Mouse (Mus musculus) myocyte (in vitro differentiated cells): Measurements from ENCODE around the gene Sdc3.

Experiments
- E2F4 ChIP-seq: IDR thresholded peaks from one replicate; pipeline ENCODE4 v1.6.1; 2011; ENCODE audit warnings: mild to moderate bottlenecking, control low read depth, moderate library complexity; ENCODE audit not compliant: insufficient read depth
- MAX ChIP-seq: IDR thresholded peaks from one replicate; pipeline ENCODE4 v1.6.1; 2011; ENCODE audit warnings: low read depth, mild to moderate bottlenecking, control low read depth
- MYOD1 ChIP-seq, 3 experiments: IDR thresholded peaks; one replicate each; pipeline ENCODE4 v1.6.1; 2011; ENCODE audit warnings: control low read depth in 2 of 3, low read depth in 2 of 3, mild to moderate bottlenecking in 2 of 3, moderate library complexity in 1 of 3; ENCODE audit not compliant: insufficient read length in 2 of 3, control insufficient read depth in 1 of 3
- POLR2AphosphoS2 ChIP-seq: IDR thresholded peaks from one replicate; pipeline ENCODE4 v1.6.1; 2011; ENCODE audit warnings: low read depth, control low read depth; ENCODE audit not compliant: insufficient read length
- SRF ChIP-seq: IDR thresholded peaks from one replicate; pipeline ENCODE4 v1.6.1; 2011; ENCODE audit warnings: low read depth; ENCODE audit not compliant: control insufficient read depth, insufficient read length
- TCF3 ChIP-seq: IDR thresholded peaks from one replicate; pipeline ENCODE4 v1.6.1; 2011; ENCODE audit warnings: low read depth, control low read depth; ENCODE audit not compliant: insufficient read length
- USF1 ChIP-seq: IDR thresholded peaks from one replicate; pipeline ENCODE4 v1.6.1; 2011; ENCODE audit warnings: low read depth, mild to moderate bottlenecking, control low read depth, moderate library complexity

- TF ChIP-seq MYOD1 (IDR thresholded peaks at IDR 0.05; ENCODE audit: control insufficient read depth in 1 of 3, insufficient read length in 2 of 3, low read depth in 2 of 3) (no peak), E2F4 (no peak), MAX (no peak), USF1 (no peak), POLR2AphosphoS2 (no peak), SRF (no peak), TCF3 (no peak)
These were observed 48.9 kb downstream of the Sdc3 start for GRCm38 (mm10) chr4:130841107-130841840.
